Mouse (Mus musculus) heart, postnatal 0 days (tissue): ENCODE measurements around the gene Susd5. TPM values are rescaled to one million over a fixed set of nuclear protein-coding genes. Genes with fewer than 3 reads are reported as not detected.
"Not testable (repeated sequence)": the region's sequence is repeated elsewhere in the genome, so short reads cannot be mapped to it uniquely, and the experiment has no call there.

Experiments
- ATAC-seq: fragments of 200-750 bp; cut with Nextera tagmentation; 2 replicates; pipeline ENCODE4 v1.8.0; 2017; ENCODE audit warnings: low read depth, moderate number of reproducible peaks, moderate library complexity; ENCODE audit not compliant: insufficient read depth
- DNase-seq: peaks from one replicate; pipeline ENCODE4 v3.0.0-alpha.2; 2016; ENCODE audit warnings: low spot score
- H3K27ac ChIP-seq: fragments of 300-500 bp; sonication (generic); 2 replicates; pipeline ENCODE4 v1.5.1; 2014; ENCODE audit warnings: low read depth, mild to moderate bottlenecking
- H3K27me3 ChIP-seq: fragments of 300-500 bp; sonication (generic); 2 replicates; pipeline ENCODE4 v1.6.1; 2014; ENCODE audit warnings: low read length, mixed read lengths; ENCODE audit not compliant: control insufficient read depth, insufficient read depth
- H3K36me3 ChIP-seq: fragments of 300-500 bp; sonication (generic); replicated peaks from 2 replicates; pipeline ENCODE4 v1.6.1; 2014; ENCODE audit warnings: low read length, mixed read lengths; ENCODE audit not compliant: control insufficient read depth, insufficient read depth
- H3K4me1 ChIP-seq: fragments of 300-500 bp; sonication (generic); 2 replicates; pipeline ENCODE4 v1.6.1; 2014; ENCODE audit warnings: antibody characterized with exemption; ENCODE audit not compliant: control insufficient read depth, insufficient read depth
- H3K4me2 ChIP-seq: fragments of 300-500 bp; sonication (generic); 2 replicates; pipeline ENCODE4 v1.6.1; 2014; ENCODE audit warnings: low read depth, mild to moderate bottlenecking, low read length, moderate library complexity
- H3K4me3 ChIP-seq: fragments of 300-500 bp; sonication (generic); 2 replicates; pipeline ENCODE4 v1.5.1; 2014; ENCODE audit warnings: low read depth, low read length
- H3K9ac ChIP-seq: fragments of 300-500 bp; sonication (generic); replicated peaks from 2 replicates; pipeline ENCODE4 v1.6.1; 2014; ENCODE audit warnings: low read depth, low read length, mixed read lengths
- H3K9me3 ChIP-seq: fragments of 300-500 bp; sonication (generic); replicated peaks from 2 replicates; pipeline ENCODE4 v1.6.1; 2016; ENCODE audit warnings: low read length; ENCODE audit not compliant: control insufficient read depth
- CTCF ChIP-seq: IDR thresholded peaks from 2 replicates; pipeline ENCODE4 v1.5.1; 2016; ENCODE audit warnings: antibody characterized with exemption, control low read depth, low read depth
- EP300 ChIP-seq: IDR thresholded peaks from 2 replicates; pipeline ENCODE4 v1.6.1; 2016; ENCODE audit warnings: antibody characterized with exemption, low read depth
- whole genome bisulfite sequencing: fragments of 180-500 bp; shearing (Covaris S2); extraction: QIAGEN DNeasy Blood & Tissue Kit; methylation state at CpG from one replicate; pipeline ENCODE4 v1.1.7; 2014; 5-methylcytosine and 5-hydroxymethylcytosine counted together
- polyA plus RNA-seq: library from polyadenylated mRNA; unstranded; fragments of >200 nt; fragmentation: Nextera tagmentation; extraction: Ambion mirVana; gene quantifications from 2 replicates; pipeline ENCODE4 v1.2.1, GENCODE M21; 2015
- total RNA-seq: library from RNA; depleted of rRNA; stranded (reverse); fragments of >200 nt; gene quantifications from 2 replicates; pipeline ENCODE4 v1.2.3, GENCODE M21; 2014; ENCODE audit warnings: low replicate concordance

Gene Susd5
- total and polyA plus RNA-seq, 2 experiments from 2014 or later, result 0.19 to 0.25 TPM

DNA sequence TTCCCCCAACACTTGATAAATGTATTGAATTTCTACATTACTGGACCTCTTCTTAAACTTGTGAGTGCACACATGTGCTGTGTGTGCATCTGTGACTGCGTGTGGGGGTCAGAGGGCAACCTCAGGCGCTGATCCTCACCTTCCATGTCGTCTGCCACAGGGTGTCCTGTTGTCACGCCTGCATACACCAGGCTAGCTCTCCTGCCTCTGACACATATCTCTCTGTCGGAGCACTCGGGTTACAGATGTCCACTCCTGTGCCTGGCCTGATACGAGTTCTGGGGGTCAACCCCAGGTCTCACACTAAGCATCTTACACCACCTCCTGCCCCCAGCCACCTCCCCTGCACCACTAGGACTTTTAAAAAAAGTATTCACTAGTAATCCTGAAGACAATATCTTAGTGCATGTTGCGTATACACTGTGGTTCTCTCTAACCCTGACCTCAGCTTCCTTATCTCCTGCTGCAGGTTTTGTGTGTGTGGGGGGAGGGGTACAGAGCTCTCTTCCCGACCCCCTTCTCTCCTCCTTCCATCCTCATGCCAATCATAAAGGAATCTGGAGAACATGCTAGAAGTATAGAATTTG is 41.9 kb downstream of the Susd5 start:
- H3K27me3 ChIP-seq, result no peaks in the 10 kb centered on the region
- H3K36me3 ChIP-seq, result no peaks in the 10 kb centered on the region
- TF ChIP-seq CTCF (no peak), EP300 (no peak)
- H3K9ac ChIP-seq, result no peak overlapping the region
- 51% methylated on average over 9 of the region's 9 CpGs for WGBS
- no peak for ATAC-seq
- H3K4me3 ChIP-seq, result no peak overlapping the region
- H3K4me1 ChIP-seq, result no peaks in the 10 kb centered on the region
- H3K4me2 ChIP-seq, result no peak overlapping the region
- DNase-seq, result no peak
- H3K27ac ChIP-seq, result no peak overlapping the region
- H3K9me3 ChIP-seq, result no peaks in the 10 kb centered on the region

DNA sequence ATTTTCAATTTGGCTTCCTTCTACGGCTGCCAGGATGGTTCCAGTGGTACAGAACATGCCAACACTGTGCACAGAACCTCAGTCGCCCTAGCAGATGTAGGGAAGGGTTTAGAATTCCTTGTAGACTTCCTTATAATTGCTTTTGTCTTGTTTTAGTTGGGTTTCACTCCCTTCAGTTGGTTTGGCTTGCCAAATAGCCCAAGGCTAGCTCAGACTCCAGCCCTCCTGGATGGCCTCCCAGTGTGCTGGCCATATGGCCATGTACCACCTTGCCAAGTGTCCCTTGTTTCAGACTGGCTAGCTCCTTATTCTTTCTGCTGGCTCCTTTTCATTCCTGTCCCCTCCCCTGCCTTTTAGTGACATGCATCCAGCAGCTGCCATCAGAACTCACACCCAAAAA is 53.3 kb downstream of the Susd5 start:
- no peak overlapping the region for H3K9ac ChIP-seq
- no peak overlapping the region for H3K27ac ChIP-seq
- no peak for TF ChIP-seq EP300
- TF ChIP-seq CTCF, result no peak
- DNase-seq, result no peak
- H3K36me3 ChIP-seq, result no peaks in the 10 kb centered on the region
- H3K27me3 ChIP-seq, result no peaks in the 10 kb centered on the region
- H3K4me1 ChIP-seq, result no peaks in the 10 kb centered on the region
- H3K9me3 ChIP-seq, result no peaks in the 10 kb centered on the region
- H3K4me3 ChIP-seq, result no peak overlapping the region
- WGBS, result 79% methylated on average over 2 of the region's 2 CpGs
- no peak for ATAC-seq
- no peak overlapping the region for H3K4me2 ChIP-seq

DNA sequence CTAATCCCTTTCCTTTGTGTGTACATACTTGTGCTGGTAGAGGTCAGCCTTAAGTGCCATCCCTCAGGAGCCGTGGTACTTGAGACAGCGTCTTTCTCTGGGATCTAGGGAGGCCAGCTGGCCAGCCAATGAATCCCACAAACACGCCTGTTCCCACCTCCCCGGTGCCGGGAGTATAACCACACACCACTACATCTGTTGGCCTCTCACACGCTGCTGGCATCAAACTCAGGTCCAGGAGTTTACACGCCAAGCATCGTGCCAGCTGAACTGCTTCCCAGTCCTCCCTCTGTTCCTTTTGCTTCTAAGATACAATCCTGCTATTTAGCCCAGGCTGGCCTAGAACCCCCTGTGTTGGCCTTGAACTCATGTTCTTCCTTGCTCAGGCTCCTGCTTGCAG is 54.2 kb downstream of the Susd5 start:
- Histone ChIP-seq H3K4me2 (no peak overlapping the region), H3K27me3 (no peaks in the 10 kb centered on the region), H3K36me3 (no peaks in the 10 kb centered on the region), H3K27ac (no peak overlapping the region), H3K9ac (no peak overlapping the region), H3K4me3 (no peak overlapping the region), H3K4me1 (no peaks in the 10 kb centered on the region), H3K9me3 (no peaks in the 10 kb centered on the region)
- DNase-seq (no peak), ATAC-seq (no peak)
- WGBS, result 86% methylated on average over 8 of the region's 8 CpGs
- TF ChIP-seq EP300 (no peak), CTCF (no peak)

DNA sequence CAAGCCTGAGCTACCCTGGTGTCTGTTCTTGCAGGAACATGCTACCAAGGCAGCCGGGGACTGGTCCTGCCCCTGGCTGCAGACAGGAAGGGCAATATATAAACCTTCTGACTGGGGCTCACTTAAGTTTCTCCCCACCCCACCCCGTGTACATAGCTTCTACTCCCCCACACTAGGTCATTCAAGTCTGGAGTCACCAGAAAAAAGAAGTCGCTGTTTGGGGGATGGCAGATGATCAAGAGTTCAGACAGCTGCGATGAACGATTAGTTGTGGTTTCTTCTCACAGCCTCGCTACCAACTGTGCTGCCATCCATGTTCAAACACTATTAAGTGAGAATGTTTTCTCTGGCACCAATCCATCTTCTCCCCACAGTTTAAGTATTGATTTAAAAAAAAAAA is 55.3 kb downstream of the Susd5 start:
- Histone ChIP-seq H3K27me3 (no peaks in the 10 kb centered on the region), H3K4me3 (no peak overlapping the region), H3K9ac (no peak overlapping the region), H3K4me2 (no peak overlapping the region), H3K36me3 (no peaks in the 10 kb centered on the region), H3K9me3 (no peaks in the 10 kb centered on the region), H3K4me1 (no peaks in the 10 kb centered on the region), H3K27ac (no peak overlapping the region)
- TF ChIP-seq EP300, result no peak
- no peak for TF ChIP-seq CTCF
- ATAC-seq, result no peak
- DNase-seq, result no peak
- WGBS, result 57% methylated on average over 6 of the region's 6 CpGs

DNA sequence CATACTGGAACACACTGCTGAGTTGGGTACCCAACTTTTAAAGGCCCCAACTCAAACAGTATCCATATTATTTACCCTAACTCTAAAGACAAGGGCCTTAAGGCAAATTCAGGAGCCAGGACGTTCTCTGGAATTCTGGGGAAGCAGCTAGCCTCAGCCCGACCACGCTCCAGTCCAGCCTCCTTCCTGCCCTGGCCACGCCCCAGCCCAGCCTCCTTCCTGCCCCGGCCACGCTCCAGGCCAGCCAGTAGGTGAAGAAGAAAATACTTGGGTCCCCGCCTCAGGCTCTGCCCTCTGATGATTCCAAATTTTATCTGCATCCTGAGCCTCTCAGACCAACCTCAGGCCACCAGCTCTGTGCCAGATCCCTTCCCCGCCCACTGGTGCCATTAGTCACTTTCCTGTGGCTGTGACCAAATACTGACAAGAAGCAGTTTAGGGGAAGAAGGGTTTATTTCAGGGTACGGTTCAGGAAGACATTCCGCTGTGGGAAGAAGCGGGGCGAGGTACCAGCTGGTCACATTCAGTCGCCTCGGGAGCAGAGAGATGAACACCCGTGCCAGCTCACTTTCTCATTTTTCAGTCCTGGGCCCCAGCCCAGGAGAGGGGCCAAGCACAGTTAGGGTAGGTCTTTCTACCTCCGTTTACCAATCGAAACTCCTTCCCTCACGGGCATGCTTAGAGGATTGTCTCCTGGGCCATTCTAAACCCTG is 57.1 kb downstream of the Susd5 start:
- TF ChIP-seq CTCF (no peak), EP300 (no peak)
- H3K4me1 ChIP-seq, result no peaks in the 10 kb centered on the region
- H3K4me3 ChIP-seq, result no peak overlapping the region
- no peak for ATAC-seq
- no peak overlapping the region for H3K9ac ChIP-seq
- no peaks in the 10 kb centered on the region for H3K36me3 ChIP-seq
- DNase-seq, result no peak
- 71% methylated on average over 18 of the region's 18 CpGs for WGBS
- H3K4me2 ChIP-seq, result no peak overlapping the region
- H3K27ac ChIP-seq, result no peak overlapping the region
- H3K27me3 ChIP-seq, result no peaks in the 10 kb centered on the region
- no peaks in the 10 kb centered on the region for H3K9me3 ChIP-seq

DNA sequence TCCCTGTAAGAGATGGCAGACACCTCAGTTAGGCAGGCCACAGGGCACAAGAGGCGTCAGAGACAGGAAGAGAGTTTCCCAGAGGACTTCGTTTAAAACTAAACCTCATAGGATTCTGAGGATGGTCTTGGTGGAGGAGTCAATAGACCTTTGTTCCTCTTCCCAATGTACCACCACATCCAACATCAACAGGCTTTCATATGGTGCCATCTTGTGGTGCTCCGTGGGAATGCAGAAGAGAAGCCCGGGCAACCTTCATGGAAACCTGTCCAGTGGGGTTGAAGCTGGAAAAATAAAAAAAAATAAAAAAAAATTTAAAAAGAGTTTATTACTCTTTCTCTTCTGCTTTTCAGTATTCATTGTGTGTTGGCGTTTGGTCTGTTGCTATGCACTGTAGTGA is 59.7 kb downstream of the Susd5 start:
- WGBS, result 14% methylated on average over 5 of the region's 5 CpGs
- 0 out of 2 replicates have a peak, but pooled peaks have one; percentile 27 for ATAC-seq
- H3K4me3 ChIP-seq, H3K27me3 ChIP-seq, H3K9ac ChIP-seq, H3K4me2 ChIP-seq, H3K36me3 ChIP-seq, H3K27ac ChIP-seq, H3K9me3 ChIP-seq, H3K4me1 ChIP-seq: not testable (repeated sequence)
- peak; percentile 8 for DNase-seq
- peak; percentile 79 for TF ChIP-seq CTCF

DNA sequence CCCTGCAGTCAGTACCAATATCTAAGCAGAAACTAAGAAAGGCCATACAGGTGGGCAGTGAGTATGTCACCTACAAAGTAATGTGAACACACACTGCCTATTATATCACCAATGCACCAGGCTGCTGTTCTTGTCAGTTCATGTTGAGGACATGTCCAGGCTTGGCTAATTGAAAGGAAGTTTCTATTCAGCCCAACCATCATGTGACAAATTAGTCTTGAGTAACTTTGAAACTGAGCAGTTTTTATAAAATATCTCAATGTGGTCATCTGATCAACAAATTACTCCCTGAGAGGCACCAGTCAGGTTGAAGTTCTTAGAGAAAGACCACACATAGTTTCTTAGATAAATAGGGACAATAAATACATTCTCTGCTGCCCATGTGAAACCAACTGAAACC is 65.9 kb downstream of the Susd5 start:
- H3K4me2 ChIP-seq, H3K27ac ChIP-seq, H3K9me3 ChIP-seq, H3K4me1 ChIP-seq, H3K9ac ChIP-seq, DNase-seq, H3K27me3 ChIP-seq, H3K36me3 ChIP-seq, ATAC-seq, H3K4me3 ChIP-seq: not testable (repeated sequence)

DNA sequence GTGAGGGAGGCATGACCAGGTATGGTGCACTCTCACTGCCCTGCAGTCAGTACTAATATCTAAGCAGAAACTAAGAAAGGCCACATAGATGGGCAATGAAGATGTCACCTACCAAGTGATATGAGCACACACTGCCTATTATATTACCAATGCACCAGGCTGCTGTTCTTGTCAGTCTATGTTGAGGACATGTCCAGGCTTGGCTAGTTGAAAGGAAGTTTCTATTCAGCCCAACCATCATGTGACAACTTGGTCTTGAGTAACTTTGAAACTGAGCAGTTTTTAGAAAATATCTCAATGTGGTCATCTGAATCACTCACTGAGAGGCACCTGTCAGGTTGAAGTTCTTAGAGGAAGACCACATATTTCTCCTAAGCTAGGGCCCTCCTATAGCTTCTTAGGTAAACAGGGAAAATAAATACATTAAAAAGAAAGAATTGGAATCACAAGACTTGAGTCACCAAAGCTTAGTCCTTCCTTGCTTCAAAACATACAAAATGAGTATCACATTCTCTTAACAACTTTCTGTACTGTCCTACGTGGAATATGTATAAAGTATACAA is 72.4 kb downstream of the Susd5 start:
- not testable (repeated sequence) for H3K27ac ChIP-seq, H3K27me3 ChIP-seq, H3K4me3 ChIP-seq, ATAC-seq, H3K4me1 ChIP-seq, H3K9me3 ChIP-seq, H3K4me2 ChIP-seq, H3K9ac ChIP-seq, H3K36me3 ChIP-seq, DNase-seq
- 71% methylated on average over 1 of the region's 1 CpGs for WGBS
